Mouse (Mus musculus): Measurements from ENCODE around the gene Ttc23. TPM values are rescaled to one million over a fixed set of nuclear protein-coding genes. Genes with fewer than 3 reads are reported as not detected.
A peak's percentile ranks its signal among the peaks of the same experiment; 100 is the strongest.

Gene Ttc23
- polyA plus RNA-seq, 1 experiment: 5.3 TPM

GRCm38 (mm10) chr7:67645681-67646014 is 1.6 kb upstream of the Ttc23 start:
- no peak for DNase-seq
- peak overlapping the region; percentile 65 for H3K27ac ChIP-seq (ENCODE audit: insufficient read depth, low read length)
- WGBS: under 1% methylated on average over 15 of the region's 15 CpGs
- TF ChIP-seq POLR2A (IDR thresholded peaks at IDR 0.05; ENCODE audit: borderline replicate concordance, insufficient read depth, low read length): no peak
- no peak for TF ChIP-seq CTCF (IDR thresholded peaks at IDR 0.05; ENCODE audit: borderline replicate concordance, insufficient read depth, low read depth, low read length)
- H3K27me3 ChIP-seq (ENCODE audit: control insufficient read depth, insufficient read depth, low read length): no peaks in the 10 kb centered on the region
- H3K4me1 ChIP-seq (ENCODE audit: control insufficient read depth, insufficient read depth, low read length): no peaks in the 10 kb centered on the region; the same call in 1 of the 2 replicates
- H3K4me3 ChIP-seq (replicated peaks; ENCODE audit: insufficient read depth, low read depth, low read length): peak overlapping the region; percentile 87

DNA sequence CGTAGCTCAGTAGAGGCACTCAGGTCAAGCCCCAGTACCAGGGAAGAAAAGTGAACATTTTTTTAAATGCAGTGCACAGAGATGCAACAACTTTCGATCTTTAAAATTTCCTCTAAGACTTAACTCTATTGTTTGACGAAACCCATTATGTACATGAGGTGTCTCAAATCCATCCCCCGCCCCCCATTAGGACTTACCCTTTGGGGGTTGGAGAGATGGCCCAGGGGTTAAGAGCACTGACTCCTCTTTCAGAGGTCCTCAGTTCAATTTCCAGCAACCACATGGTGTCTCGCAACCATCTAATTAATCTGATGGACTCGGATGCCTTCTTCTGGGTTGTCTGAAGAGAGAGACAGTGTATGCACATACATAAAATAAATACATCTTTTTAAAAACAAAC is 1.1 kb upstream of the Ttc23 start:
- H3K4me1 ChIP-seq (ENCODE audit: control insufficient read depth, insufficient read depth, low read length): no peaks in the 10 kb centered on the region; the same call in 1 of the 2 replicates
- H3K4me3 ChIP-seq (replicated peaks; ENCODE audit: insufficient read depth, low read depth, low read length): peak overlapping the region; percentile 87
- DNase-seq: no peak
- WGBS: 10% methylated on average over 6 of the region's 6 CpGs
- no peak overlapping the region for H3K27ac ChIP-seq (ENCODE audit: insufficient read depth, low read length)
- TF ChIP-seq POLR2A (IDR thresholded peaks at IDR 0.05; ENCODE audit: borderline replicate concordance, insufficient read depth, low read length) (no peak), CTCF (IDR thresholded peaks at IDR 0.05; ENCODE audit: borderline replicate concordance, insufficient read depth, low read depth, low read length) (no peak)
- no peaks in the 10 kb centered on the region for H3K27me3 ChIP-seq (ENCODE audit: control insufficient read depth, insufficient read depth, low read length)

GRCm38 (mm10) chr7:67648376-67648775 is 1.2 kb downstream of the Ttc23 start:
- WGBS: 57% methylated on average over 4 of the region's 4 CpGs

DNA sequence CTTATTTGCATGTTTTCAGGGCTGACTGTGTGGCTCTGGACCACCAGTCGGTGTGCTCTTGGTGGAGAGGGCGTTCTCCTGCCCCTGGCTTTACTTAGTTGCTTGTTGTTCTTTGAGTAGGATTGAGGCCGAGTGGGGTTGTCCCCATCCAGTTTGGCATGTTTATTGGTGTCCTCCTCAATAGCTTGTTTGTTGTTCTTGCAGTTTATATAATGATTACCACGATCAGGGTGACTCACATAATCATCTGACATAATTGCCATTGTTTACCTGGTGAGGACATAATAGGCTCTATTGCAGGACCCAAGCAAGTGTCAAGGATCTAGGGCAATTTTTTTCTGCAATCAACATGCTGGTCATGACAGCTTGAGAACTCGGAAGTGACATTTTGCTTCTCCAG is 5.0 kb downstream of the Ttc23 start:
- no peak for TF ChIP-seq CTCF (IDR thresholded peaks at IDR 0.05; ENCODE audit: borderline replicate concordance, insufficient read depth, low read depth, low read length)
- no peak for TF ChIP-seq POLR2A (IDR thresholded peaks at IDR 0.05; ENCODE audit: borderline replicate concordance, insufficient read depth, low read length)
- WGBS: 79% methylated on average over 5 of the region's 5 CpGs
- DNase-seq: no peak
- no peaks in the 10 kb centered on the region for H3K27me3 ChIP-seq (ENCODE audit: control insufficient read depth, insufficient read depth, low read length)
- H3K27ac ChIP-seq (ENCODE audit: insufficient read depth, low read length): no peak overlapping the region
- H3K4me3 ChIP-seq (replicated peaks; ENCODE audit: insufficient read depth, low read depth, low read length): no peak overlapping the region
- H3K4me1 ChIP-seq (ENCODE audit: control insufficient read depth, insufficient read depth, low read length): no peaks in the 10 kb centered on the region

More at GRCm38 (mm10) chr7:67648376-67648775, 1.2 kb downstream of the Ttc23 start:
- H3K4me3 ChIP-seq (replicated peaks; ENCODE audit: insufficient read depth, low read depth, low read length): no peak overlapping the region
- H3K4me1 ChIP-seq (ENCODE audit: control insufficient read depth, insufficient read depth, low read length): no peaks in the 10 kb centered on the region; the same call in 1 of the 2 replicates
- no peak overlapping the region for H3K27ac ChIP-seq (ENCODE audit: insufficient read depth, low read length)
- DNase-seq: no peak
- no peak for TF ChIP-seq CTCF (IDR thresholded peaks at IDR 0.05; ENCODE audit: borderline replicate concordance, insufficient read depth, low read depth, low read length)
- no peak for TF ChIP-seq POLR2A (IDR thresholded peaks at IDR 0.05; ENCODE audit: borderline replicate concordance, insufficient read depth, low read length)
- H3K27me3 ChIP-seq (ENCODE audit: control insufficient read depth, insufficient read depth, low read length): no peaks in the 10 kb centered on the region

DNA sequence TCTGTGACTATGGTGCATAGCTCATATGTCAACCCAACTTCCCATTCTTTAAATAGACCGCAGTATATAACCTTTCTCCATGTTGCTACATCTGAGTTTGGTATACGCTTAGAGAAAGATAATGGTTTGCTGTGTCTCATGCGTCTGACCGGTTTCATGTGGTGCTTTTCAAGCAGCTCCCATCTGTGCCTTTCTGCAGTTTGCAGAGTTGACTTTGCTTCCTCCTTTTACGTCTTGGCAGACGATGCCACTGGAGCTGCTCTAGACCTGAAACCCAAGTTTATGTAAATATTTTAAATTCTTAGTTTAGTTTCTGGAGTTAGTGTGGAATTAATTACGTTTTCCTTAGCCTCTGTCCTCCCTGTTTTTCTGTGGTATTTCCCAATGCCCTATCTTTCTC is 7.5 kb downstream of the Ttc23 start:
- DNase-seq: no peak
- Histone ChIP-seq H3K4me3 (replicated peaks; ENCODE audit: insufficient read depth, low read depth, low read length) (no peak overlapping the region), H3K4me1 (ENCODE audit: control insufficient read depth, insufficient read depth, low read length) (no peaks in the 10 kb centered on the region), H3K27me3 (ENCODE audit: control insufficient read depth, insufficient read depth, low read length) (no peaks in the 10 kb centered on the region), H3K27ac (ENCODE audit: insufficient read depth, low read length) (no peak overlapping the region)
- no peak for TF ChIP-seq POLR2A (IDR thresholded peaks at IDR 0.05; ENCODE audit: borderline replicate concordance, insufficient read depth, low read length)
- TF ChIP-seq CTCF (IDR thresholded peaks at IDR 0.05; ENCODE audit: borderline replicate concordance, insufficient read depth, low read depth, low read length): no peak
- 85% methylated on average over 7 of the region's 7 CpGs for WGBS

DNA sequence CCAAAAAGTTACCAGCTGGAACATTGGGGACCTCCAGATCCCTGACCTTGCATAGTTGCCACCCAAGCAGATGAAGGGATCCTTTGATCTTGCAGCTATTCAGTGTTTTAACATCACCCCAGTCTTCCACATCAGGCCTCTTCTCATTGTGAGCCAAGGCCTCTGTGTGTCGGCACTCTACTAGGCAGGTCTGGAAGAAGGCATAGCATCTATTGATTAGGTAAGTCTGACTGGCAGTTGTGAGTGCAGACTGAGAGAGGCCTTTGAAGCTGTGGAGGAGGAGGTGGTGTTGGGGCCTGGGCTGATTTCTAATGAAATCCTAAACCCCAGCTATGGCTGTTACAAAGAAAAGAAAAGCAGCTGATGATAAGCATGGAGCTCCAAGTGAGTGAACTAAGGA is 8.0 kb downstream of the Ttc23 start:
- 21% methylated on average over 1 of the region's 1 CpGs for WGBS
- Histone ChIP-seq H3K27ac (ENCODE audit: insufficient read depth, low read length) (no peak overlapping the region), H3K4me1 (ENCODE audit: control insufficient read depth, insufficient read depth, low read length) (no peaks in the 10 kb centered on the region), H3K4me3 (replicated peaks; ENCODE audit: insufficient read depth, low read depth, low read length) (no peak overlapping the region), H3K27me3 (ENCODE audit: control insufficient read depth, insufficient read depth, low read length) (no peaks in the 10 kb centered on the region)
- TF ChIP-seq POLR2A (IDR thresholded peaks at IDR 0.05; ENCODE audit: borderline replicate concordance, insufficient read depth, low read length): no peak
- TF ChIP-seq CTCF (IDR thresholded peaks at IDR 0.05; ENCODE audit: borderline replicate concordance, insufficient read depth, low read depth, low read length): no peak
- no peak for DNase-seq

DNA sequence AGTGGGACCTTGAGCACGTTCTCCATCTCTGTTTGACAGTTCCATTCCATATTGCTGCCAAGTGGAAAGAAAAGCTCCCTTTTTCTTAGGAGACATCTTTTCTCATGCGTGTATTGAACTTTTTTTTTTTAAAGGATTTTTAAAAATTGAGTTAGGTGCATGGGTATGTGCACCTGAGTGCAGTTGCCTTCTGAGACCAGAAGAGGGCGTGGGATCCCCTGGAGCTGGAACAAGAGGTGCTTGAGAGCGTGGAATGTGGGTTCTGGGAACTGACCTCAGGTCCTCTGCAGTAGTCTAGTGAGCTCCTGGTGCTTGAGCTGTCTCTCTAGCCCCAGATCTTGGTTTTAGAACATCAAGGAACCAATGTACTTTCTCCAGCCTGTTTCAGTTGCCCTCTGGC is 10.9 kb downstream of the Ttc23 start:
- no peaks in the 10 kb centered on the region for H3K27me3 ChIP-seq (ENCODE audit: control insufficient read depth, insufficient read depth, low read length)
- WGBS: 86% methylated on average over 4 of the region's 4 CpGs

DNA sequence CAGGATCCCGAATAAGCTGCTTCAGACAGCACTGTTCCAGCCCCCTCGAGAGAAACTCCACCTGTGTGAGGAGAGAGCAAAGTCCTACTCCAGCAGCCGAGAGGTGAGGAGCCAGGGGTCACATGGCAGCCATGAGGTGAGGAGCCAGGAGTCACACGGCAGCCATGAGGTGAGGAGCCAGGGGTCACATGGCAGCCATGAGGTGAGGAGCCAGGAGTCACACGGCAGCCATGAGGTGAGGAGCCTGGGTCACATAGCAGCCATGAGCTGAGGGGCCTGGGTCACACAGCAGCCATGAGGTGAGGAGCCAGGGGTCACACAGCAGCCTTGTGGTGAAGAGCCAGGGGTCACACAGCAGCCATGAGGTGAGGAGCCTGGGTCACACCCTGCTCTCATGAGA is 15.2 kb downstream of the Ttc23 start:
- TF ChIP-seq POLR2A (IDR thresholded peaks at IDR 0.05; ENCODE audit: borderline replicate concordance, insufficient read depth, low read length) (no peak), CTCF (IDR thresholded peaks at IDR 0.05; ENCODE audit: borderline replicate concordance, insufficient read depth, low read depth, low read length) (no peak)
- DNase-seq: no peak
- Histone ChIP-seq H3K27me3 (ENCODE audit: control insufficient read depth, insufficient read depth, low read length) (no peaks in the 10 kb centered on the region), H3K4me3 (replicated peaks; ENCODE audit: insufficient read depth, low read depth, low read length) (no peak overlapping the region), H3K27ac (ENCODE audit: insufficient read depth, low read length) (no peak overlapping the region), H3K4me1 (ENCODE audit: control insufficient read depth, insufficient read depth, low read length) (no peaks in the 10 kb centered on the region)
- WGBS: 89% methylated on average over 5 of the region's 5 CpGs

More for the DNA sequence above, 10.9 kb downstream of the Ttc23 start:
- TF ChIP-seq CTCF (IDR thresholded peaks at IDR 0.05; ENCODE audit: borderline replicate concordance, insufficient read depth, low read depth, low read length): no peak
- TF ChIP-seq POLR2A (IDR thresholded peaks at IDR 0.05; ENCODE audit: borderline replicate concordance, insufficient read depth, low read length): no peak
- Histone ChIP-seq H3K27ac (ENCODE audit: insufficient read depth, low read length) (no peak overlapping the region), H3K4me1 (ENCODE audit: control insufficient read depth, insufficient read depth, low read length) (no peaks in the 10 kb centered on the region), H3K4me3 (replicated peaks; ENCODE audit: insufficient read depth, low read depth, low read length) (no peak overlapping the region)
- DNase-seq: no peak
